Mouse (Mus musculus): ENCODE data around the gene Cbx8.

The Cbx8 gene

DNA sequence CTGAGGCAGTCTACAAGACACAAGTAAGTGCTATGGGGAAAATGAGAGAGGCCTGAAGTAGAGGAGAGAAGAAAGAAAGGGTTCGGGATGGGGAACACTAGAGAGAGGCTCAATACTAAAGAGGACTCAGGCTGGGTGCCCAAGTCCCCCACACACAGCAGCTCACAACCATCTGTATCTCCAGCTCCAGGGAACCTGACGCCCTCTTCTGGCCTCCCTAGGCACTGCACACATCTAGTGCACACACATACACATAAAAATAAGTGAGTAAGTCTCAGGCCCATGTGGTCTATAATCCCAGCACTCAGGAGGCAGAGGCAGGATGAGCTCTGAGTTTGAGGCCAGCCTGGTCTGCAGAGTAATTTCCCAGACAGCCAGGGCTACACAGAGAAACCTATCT, 39.9 kb downstream of the Cbx8 start:
- in situ Hi-C loops (cut with MboI; ENCODE audit: unreplicated experiment in 2 of 2) = no loop called here

DNA sequence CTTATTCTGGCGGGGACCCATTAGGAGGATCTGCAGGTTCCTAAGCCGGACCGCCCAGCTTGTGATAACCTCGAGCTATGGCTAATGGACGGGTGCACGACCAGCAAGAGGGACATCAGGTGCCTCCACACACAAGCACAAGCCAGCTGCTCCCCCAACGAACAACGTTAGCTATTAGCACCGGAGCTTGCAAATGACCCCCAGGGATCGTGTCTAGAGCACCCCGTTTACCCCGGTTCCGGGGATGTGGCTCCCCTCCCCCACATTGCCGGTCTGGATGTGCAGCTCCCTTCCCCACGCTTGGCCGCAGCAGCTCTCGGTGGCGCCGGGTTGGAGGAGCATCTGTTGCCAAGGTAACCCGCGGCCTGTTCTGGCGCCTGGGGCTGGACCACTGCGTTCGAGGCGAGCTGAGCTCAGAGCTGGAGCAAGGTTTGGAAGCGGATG, 41.4 kb downstream of the Cbx8 start:
- in situ Hi-C loops (cut with MboI; ENCODE audit: unreplicated experiment in 2 of 2) = loop anchor here (5.0 to 25.0 kb wide), 5 partner anchors 33 to 912 kb away; no protein-coding TSS in a partner anchor

DNA sequence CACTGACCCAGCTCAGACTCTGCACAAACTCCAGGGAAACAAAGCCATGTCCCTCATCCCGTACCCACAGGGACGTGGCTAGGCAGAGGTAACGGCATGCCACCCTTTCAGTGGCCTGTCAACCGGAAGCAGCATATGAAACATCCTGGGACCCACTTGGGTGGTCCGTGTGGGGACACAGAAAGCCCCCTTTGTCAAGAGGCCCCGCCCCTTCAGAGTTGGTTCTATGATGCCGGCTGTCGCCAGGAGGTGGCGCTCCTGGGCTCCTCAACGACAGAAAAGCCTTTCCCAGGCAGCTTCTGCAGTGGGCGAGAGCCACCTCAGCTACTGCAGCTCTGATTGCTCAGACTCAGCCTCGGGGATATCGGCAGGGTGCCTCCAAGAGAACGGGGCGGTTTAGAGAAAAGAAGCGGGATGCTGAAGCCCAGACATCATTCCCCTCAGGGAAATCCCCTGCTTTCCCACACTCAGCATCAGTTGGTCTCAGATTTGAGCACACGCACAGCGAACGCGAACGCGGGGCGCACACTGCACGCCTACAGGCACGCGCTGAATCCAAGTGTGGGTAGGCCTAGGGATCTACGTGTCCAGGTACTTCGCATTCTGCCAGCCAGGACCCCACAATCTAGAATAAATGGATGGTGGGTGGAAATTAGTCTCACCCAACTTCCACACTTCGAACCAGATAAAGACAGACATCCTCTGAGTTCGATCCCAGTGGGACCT, 42.1 kb downstream of the Cbx8 start:
- in situ Hi-C loops (cut with MboI; ENCODE audit: unreplicated experiment in 2 of 2) = loop anchor here (5.0 to 25.0 kb wide), 5 partner anchors 34 to 911 kb away; no protein-coding TSS in a partner anchor

DNA sequence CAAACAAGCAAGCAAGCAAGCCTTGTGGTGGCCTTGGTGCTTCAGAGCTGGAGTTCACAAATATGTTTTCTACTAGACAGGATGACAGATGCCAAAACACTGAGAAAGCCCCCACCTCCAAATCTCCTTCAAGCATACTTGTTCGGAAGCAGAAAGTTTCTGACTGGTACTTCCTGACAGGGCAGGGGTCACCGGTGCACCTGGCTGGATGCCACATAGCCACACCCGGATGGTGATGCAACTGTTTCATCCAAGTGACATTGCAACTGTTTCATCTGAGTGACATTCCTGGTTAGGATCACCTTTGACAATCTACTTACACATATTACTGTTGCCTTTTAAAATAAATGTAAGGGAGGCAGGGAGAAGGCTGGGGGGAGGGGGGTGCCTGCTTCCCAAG, 43.6 kb downstream of the Cbx8 start:
- in situ Hi-C loops (cut with MboI; ENCODE audit: unreplicated experiment in 2 of 2) = loop anchor here (5.0 to 25.0 kb wide), 5 partner anchors 35 to 910 kb away; no protein-coding TSS in a partner anchor

DNA sequence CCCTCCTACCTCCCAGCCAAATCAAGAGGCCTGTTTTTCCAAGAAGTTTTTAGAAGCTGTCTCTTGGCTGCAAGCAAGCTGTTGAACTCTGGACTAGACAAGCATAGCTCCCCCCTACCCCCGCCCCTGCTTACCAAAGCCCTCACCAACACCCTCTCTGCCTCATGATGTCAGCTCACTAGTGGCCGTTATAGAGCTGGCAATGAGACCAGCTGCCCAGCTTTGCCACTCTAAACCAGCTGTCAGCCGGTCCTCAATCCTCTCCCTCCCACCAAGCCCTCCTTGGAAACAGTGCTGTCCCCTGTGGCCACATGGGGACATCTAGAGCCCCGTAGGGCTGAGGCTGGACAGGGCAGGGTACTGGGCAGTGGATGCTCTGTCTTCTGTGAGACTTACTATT, 45.3 kb downstream of the Cbx8 start:
- in situ Hi-C loops (cut with MboI; ENCODE audit: unreplicated experiment in 2 of 2) = loop anchor here (5.0 to 25.0 kb wide), 5 partner anchors 37 to 908 kb away; no protein-coding TSS in a partner anchor

DNA sequence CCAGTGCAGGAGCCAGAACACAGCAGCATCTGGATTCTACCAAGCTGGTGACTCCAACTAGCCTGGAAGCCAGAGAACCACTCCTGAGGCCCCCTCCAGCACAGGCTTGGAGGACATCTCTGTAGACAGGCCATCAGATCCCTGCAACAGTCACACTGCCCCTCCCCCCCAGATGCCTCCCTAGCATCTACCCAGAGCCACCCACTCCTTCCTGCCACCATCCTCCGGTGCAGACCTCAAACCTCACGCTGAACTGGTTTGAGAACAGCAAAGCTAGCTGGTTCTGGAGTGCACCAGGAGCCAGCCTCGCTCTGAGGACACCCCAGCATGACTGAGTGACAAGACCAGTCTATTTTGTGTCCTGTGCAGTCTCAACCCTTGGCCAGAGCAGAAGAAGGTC, 48.0 kb downstream of the Cbx8 start:
- in situ Hi-C loops (cut with MboI; ENCODE audit: unreplicated experiment in 2 of 2) = loop anchor here (10.0 to 25.0 kb wide), 2 partner anchors 82 to 905 kb away; no protein-coding TSS in a partner anchor

DNA sequence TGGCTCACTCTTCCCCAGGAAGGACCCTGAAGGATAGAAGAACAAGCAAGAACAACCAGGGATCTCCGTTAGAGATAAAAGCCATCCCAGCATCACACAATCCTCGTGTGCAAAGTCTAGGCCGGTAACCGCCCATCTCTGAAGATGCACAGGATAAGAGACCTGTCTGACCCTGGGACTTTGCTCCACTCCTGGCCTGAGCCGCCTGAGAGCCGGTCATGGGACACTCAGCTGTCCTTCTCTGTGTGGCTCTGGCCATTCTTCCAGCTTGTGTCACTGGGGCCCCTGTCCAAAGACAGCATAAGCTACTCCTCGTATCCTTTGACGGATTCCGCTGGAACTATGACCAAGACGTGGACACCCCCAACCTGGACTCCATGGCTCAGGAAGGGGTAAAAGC, 52.8 kb downstream of the Cbx8 start, which contains the start of gene Enpp7:
Gene Enpp7 (plus strand): TSS at position 190 of the 400 bp plus-strand sequence.
- in situ Hi-C loops (cut with MboI; ENCODE audit: unreplicated experiment in 2 of 2) = loop anchor here in 1 of 2 experiments (25.0 kb wide), 1 partner anchor 901 kb away; no protein-coding TSS in a partner anchor

Data from v-Abl transformed pro-B cells (cell line).